Mouse (Mus musculus) ovary, postnatal 10 days (tissue): Measurements from ENCODE around the gene Sap30l.
"Not testable (repeated sequence)": the region's sequence is repeated elsewhere in the genome, so short reads cannot be mapped to it uniquely, and the experiment has no call there.

Experiments
- DNase-seq: peaks from one replicate; pipeline ENCODE4 v3.0.0; 2022; ENCODE audit warnings: low spot score

Sap30l gene

DNA sequence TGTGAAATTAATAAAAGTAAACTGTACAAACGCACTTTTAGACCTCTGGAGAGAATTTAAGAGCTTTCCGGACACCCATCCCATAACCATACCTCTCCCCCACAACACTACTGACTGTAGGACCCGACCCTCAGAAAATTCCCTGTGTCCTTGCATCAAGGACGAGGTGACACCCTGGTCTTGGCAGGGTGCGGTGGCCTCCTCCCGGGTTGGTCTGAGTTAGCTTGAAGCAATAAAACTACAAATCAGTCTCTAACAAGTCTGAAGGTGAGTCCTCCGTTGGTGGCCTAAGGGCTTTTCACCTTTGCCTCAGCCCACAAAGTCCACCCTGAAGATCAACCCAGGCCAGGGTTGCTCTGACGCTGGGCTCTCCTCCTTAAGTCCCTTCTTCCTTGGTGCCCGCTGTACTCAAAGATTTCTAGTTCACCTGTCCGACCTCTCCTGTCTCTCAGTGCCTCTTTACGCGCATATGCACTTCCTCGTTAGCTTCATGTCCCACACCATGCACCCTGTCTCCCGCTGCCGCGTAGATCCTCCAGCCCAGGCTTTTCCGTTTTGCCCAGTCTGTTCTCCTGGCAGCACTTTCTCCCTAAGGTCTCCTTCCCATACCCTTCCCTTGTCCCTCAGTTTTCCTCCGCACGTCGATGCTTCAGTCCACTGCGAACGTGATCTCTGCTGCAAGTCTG, 1.0 kb upstream of the Sap30l start:
- no peak for DNase-seq

DNA sequence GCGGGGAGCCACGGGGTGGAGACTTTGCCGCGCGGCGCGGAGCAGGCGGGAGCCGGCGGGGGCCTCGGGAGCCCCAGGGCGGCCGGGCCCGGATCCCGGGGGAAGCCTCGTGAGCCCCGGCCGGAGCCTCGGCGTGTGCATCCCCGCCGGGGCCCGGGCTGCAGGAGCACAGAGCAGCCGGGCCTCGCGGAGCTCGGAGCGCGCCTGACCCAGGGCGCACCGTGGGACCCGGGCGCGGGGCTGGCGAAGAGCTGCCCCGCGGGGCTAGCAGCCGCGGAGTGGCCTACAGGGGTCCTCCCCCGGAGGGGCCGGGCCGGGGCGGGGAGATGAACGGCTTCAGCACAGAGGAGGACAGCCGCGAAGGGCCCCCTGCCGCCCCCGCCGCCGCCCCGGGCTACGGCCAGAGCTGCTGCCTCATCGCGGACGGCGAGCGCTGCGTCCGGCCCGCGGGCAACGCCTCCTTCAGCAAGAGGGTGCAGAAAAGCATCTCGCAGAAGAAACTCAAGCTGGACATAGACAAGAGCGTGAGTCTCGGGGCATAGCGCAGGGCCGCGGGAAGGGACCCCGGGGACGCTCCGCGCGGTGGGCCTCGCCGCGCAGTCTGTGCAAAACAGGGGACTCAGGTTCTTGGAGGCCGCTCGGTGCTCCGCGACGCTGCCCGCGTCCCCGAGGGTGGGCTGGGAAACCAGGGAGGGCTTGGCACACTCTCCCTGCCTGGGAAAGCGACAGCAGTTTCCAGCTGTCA, 501 bp downstream of the Sap30l start:
- peak; percentile 57 for DNase-seq

DNA sequence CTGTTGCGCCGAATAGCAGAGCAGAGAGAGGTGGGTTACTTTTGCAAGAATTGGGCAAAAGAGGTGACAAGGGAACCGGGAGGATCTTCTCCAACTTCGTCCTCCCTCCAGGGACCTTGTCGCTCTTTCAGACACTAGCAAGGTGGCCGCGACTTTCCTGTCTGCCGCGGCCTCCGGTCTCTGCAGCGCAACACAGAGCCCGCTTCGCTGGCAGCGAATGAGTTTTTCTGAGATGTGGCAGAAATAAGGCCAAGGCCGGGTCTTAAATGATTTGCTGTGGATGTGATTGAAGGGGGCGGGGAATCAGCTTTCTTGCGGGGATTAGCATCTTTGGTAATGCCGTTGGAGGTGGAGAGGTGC, 1.1 kb downstream of the Sap30l start:
- no peak for DNase-seq

DNA sequence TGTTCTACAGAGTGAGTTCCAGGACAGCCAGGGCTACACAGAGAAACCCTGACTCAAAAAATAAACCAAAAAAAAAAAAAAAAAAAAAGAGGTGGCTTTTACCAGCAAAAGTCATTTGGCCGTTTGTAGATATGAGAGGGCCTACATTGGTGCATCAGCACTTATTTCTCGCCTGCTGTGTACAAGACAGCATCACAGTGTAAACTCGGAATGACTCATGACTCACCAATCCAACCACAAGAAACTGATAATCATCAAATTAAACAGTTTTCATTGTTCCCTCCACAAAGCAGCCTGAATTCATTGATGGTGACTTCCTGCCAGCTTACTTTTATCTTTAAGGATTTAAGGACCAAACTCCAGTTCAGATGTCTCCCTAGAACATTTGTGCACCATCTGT, 3.6 kb downstream of the Sap30l start:
- DNase-seq = no peak

DNA sequence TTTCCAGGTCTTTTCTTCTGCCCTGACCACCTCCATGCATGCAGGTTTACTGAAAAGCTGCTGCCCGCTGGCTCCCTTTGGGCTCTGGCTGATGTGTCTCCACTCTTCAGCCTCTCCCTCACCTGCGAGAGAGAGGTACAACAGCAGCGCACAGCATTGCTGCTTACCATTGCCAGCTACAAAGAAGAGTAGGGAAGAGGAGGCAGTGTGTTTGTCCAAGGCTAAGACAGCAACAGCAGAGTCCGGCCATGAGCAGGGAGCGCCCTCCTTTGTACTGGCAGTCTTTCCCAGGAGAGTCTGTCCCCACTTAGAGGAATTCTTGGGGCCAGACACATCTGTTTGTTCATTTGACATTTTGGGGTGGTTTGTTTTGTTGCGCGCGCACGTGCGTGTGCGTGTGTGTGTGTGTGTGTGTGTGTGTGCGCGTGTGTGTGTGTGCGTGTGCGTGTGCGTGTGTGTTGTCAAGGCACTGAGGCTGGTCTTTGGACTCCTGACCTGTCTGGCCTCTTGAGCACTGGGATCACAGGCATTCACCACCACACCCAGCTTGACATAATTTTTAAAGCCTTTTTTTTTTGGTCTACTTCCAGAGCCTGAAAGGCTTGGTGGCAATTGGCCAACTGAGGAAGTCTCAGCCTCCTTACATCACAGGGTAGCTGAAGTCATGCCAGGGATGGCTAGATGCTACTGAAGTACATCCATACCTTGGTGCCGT, 7.7 kb downstream of the Sap30l start:
- no peak for DNase-seq

DNA sequence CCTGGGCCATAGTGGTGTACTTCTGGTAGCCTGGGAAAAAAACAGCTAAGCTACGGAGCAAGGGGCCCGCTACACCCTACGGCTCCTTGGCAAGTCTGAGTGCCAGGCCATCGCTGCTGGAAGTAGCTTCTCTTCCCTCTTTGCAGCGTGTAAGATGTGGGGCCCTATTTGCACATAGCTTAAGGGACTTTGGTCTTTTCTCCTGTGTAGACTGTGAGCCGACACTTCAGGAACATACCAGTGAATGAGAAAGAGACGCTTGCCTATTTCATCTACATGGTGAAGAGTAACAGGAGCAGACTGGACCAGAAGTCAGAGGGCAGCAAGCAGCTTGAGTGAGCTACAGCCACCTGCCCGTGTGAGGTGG, 8.3 kb downstream of the Sap30l start:
- DNase-seq = no peak

DNA sequence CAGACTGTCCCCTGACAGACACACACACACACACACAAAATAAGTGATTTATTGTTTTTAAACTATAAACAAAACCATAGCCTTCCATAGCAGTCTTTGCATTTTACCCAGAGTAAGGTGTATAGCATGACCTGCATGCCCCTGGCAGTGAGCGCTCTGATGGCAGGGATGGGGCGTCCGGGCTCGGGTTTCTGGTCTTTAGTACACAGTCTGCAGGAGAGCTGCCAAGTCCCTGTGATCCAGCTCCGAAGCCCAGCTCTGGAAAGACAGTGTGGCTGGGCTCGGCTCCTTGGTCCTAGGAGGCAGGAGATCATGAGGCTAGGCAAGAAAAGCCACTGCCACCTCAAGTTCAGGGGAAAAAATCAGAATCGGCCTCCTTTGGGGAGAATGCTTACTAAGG, 9.6 kb downstream of the Sap30l start:
- no peak for DNase-seq

DNA sequence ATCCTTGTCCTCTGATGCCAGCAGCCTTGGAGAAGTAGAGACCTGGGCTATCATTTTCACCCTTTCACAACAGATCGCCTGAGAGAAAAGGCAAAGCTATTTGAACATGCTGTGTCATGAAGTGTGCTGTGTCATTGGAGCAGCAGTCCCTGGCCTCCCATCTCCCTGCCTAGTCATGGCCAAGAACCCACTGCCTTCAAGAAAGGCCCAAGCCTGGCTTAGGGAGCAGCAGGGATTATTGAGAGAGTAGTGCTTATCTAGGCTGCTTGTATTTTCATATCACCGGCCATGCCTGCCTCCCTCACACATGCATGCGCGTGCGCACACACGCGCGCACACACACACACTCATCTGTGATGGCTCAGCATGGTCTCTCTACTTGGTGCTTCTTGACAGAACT, 10.8 kb downstream of the Sap30l start:
- DNase-seq = no peak

DNA sequence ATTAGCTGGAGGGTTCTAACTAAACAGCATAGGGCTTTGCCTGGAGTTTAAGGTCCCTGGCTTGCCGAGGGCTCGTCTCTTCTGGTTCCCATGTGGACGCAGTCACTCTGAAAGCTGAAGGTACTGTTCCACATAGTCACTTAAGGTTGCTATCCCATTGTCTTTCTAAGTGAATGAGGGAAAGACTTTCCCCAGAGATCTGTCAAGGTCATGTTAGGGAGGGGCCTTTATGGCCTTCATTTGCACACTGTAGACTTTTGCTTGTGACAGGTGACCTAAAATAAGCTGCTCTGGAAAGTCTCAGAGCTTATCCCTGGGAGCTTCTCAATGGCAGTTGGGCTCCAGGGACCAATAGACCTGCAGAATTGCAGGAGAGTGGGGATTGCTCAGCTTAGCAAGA, 12.2 kb downstream of the Sap30l start:
- no peak for DNase-seq

DNA sequence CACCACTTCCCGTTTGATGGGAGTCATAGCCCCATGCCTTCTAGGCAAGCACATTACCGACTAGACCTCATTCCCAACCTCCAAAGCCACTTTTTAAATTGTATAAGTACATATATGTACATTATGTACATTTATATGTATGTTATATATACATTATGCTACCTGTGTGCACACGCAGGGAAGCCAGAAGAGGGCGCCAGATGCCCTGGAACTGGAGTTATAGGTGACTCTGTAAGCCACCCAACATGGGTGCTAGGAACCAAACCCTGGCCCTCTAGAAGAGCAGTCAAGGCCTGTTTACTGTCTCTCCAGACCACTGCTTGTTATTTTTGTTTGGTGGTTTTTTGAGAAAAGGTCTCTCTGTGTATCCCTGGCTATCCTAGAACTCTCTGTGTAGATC, 16.8 kb downstream of the Sap30l start:
- no peak for DNase-seq

DNA sequence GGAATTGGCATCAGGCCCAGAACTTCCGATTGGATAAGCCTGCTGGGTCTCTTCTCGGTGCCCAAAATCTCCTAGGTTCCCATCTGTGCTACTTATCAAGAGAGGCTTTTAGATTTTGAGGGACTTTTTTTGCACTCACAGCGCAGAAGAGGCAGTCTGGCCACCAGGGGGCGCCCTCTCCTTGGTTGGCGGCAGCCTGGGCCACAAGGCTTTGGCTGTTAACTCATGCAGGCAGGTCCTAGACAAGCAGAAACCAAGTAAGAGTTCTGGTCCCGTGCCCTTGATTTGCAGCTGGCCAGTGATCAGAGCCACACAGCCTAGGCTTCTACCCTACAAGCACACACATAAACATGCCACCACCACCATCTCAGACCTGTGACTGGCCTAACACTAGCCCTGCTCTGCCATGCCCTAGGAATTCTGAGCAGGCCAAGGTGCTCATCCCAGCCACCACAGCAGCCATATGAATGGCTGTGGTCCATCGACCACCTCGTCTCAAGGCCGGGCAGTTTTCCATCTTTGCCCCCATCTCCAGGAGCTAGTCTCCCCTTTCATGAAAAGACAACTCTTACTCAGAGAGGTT, 18.7 kb downstream of the Sap30l start:
- peak; percentile 77 for DNase-seq

DNA sequence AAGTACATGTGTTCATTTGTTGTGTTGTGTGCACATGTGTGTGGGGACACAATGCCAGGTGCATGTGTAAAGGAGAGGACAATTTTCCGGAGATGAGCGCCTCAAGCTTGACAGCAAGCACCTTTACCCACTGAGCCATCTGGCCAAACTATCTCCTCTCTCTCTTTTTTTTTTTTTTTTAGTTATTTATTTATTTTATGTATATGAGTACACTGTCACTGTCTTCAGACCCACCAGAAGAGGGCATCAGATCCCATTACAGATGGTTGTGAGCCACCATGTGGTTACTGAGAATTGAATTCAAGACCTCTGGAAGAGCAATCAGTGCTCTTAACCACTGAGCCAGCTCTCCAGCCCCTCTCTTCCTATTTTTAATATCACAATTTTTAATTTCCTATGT, 21.7 kb downstream of the Sap30l start:
- DNase-seq = not testable (repeated sequence)

DNA sequence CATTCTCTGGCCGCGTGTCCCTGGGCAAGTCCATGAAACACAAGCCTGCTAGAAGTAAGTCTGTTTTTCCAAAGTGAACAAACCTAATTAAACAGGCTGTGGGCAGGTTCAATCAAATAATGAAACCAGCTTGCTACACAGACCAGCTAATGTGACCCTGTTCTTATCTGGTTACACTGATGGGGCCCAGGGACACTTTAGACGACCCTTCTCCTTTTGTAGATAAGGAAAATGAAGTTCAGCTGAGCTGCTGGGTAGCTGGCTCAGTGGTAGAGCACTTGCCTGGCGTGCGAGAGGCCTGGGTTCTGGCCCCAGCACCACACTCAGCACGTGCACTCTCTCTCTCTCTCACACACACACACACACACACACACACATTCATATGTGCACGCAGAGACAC, 22.3 kb downstream of the Sap30l start:
- no peak for DNase-seq

DNA sequence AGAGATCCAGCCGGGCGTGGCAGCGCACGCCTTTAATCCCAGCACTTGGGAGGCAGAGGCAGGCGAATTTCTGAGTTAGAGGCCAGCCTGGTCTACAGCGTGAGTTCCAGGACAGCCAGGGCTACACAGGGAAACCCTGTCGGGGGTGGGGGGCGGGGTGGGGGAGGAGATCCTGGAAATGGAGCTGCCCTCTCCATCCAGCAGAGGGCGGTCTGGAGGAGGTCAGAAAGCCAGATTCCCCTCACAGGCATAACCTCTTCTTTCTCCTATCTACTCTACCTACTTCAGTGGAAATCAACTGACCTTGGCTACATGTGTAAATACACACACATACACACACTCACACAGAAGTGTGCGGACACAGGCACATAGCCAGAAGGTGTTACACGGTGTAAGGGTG, 23.8 kb downstream of the Sap30l start:
- not testable (repeated sequence) for DNase-seq

DNA sequence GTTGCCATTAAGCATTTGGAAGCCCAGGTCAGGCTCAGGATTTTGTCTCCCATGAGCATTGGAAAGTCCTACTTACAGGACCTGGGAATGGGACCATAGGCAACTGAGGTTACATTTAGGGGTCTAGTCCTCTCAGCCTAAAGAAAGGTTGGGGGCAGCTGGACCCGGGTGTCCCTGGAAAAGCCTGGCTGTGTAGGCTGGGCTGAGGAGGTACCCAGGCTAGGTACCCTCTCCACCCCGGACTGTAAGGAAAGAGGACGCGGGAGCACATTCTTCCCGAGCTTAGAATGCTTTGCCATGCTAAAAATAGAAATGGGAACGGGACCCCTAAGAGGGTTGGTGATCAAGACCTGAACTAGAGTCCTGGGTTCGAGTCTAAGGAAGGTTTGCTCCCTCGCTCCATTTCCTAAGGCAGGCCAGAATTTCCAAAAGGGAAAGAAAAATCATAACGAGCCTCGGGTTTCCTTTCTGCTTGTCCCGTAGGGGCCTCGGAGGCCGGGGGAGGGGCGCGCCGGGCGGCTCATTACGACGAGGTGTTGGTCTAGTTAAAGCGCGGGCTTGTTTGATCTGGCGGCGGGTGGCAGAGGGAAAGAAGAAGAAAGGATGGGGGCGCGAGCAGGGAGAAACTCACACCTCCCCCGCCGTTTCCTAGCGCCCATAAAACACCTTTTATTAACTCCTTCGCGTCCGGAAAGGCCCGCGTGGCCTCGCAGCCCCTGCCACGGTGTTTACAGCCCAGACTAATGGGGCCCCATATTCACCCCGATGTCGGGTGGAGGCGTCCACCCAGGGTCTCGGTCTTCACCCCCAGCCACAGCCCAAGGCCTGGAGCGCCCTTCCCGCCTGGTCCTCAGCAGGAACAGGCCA, 25.8 kb downstream of the Sap30l start:
- DNase-seq = no peak

DNA sequence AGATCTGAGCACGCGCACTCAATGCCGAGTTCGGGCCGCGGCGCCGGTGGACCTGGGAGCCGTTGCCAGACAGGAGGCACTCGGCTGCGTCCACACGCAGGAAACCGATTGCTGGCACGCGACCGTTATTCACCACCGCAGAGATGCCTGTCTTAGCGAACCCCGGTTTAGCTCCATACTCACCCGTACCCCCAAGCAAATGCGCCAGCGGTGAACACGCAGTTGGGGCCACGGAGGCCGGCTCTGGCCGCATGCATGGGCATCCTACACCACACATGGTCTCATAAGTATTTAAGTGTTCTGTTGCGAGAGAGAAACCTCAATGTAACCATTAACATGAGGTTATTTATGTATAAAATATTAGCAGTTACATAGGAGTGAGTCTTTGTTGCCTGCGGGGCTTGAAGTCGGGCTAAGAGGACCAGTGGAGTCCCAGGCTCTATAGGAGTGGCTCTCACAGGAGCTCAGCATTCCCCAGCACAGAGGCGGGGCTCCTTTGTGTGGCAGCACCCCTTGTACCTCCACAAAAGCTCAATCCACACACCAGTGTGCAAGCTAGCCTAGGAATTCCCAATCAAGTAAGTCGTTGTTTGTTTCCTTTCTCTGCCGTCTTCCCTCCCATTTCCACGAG, 26.6 kb downstream of the Sap30l start:
- DNase-seq = no peak

DNA sequence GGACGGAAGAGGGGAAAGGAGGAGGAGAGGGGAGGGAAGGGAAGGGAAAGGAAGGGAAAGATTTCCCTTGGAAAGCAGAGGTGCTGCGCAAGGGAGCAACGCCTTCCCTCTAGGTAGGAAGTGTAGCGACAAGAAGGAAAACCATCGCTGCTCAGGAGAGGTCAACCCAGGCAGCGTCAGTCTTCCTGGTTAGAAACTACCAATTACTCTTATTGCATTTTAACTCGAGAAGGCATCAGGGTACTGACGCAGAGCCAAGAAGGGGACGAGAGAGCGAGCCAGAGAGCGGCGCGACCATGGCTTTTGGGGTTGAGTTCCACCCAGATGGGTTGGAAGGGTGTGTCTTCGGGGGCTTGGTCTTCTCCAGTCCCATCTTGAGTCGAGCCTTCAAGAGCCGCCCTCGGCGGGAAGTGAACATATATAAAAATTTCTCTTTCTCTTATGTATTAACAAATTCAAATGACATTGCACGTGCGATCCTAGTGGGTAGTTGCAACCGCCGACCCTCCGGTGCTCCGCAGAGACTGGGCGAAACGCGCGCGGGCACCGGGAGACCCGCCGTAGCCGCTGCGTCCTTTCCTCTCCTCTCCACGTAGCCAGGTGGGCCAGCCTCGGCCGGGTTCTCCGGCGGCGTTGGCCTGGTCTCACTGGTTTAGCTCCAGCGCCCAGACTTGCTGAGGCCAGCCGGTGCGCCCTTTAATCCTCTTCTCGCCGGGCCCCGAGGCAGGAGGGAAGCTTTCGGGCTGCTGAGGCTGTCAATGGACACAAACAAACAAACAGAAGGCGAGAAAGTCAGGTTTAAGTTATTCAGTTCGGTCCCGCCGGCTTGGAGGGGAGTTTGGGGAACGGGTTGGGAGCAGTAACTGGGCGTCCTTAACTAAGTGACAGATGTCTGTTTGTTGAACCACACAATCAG, 27.8 kb downstream of the Sap30l start:
- no peak for DNase-seq

DNA sequence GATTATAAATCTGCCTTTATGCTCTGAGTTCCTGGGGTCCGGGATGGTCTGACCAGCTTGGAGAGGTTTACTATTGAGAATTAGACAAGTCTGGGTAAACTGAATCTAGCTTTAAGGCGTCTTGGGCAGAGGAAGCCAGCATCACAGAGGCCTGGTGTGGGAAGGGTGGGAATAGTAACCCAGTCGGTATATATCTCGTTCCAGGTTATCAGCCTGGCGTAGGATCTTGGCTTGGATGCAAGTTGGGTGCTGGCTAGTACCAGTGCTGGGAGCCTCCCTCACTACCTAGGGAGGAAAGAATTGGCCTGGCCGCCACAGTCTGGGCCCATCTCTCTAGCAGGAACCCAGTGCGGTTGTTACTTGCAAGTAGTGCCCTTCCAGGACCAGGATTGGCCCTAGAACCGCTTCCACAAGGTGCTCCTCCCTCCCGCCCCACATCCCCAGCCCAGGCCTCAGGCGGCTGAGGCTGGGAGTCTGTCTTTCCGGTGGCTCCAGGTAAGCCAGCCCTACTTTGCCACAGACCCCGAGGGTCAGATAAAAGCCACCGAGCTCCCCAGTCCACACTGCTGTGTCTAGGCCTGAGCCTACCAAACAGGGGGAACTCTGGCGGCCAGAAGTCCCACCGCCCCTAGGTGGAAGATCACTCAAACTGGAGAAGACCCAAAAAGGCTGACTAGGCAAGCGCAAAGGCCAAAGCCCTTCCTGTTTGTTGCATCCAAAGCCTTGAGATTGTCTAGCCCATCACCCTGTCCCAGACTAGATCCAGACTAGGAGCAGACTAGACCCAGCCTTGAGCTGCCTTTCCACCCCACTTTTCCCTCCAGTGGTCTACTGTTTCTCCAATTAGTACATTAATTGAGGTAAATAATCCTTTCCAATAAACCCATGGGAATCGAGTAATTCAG, 28.7 kb downstream of the Sap30l start:
- no peak for DNase-seq

DNA sequence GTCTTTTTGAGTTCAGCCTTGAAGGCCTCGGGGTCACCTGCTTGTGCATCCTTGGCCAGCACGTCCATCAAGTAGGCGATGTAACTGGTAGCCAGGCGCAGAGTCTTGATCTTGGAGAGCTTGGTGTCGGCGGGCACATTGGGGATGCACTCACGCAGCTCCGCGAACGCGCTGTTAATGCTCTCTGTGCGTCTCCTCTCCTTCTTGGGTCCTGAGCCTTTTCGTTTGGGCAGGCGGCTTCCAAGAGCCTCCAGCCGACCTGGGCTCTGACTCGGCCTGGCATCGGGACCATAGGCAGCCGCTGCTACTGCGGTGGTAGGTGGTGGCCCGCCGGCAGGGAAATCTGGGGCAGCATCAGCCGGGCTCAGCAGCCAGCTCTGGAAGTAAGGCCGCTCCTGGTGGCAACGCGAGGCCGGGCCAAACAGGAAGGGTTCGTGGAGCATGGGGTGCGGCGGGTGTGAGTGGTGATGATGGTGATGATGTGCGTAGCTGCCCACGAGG, 29.9 kb downstream of the Sap30l start:
- DNase-seq = no peak
